Mouse (Mus musculus) G1E (cell line): ENCODE data around the gene Snx25.

Source experiments
- CTCF ChIP-seq: IDR thresholded peaks from 2 replicates; pipeline ENCODE4 v1.5.1; 2012; ENCODE audit warnings: low read depth, low read length, inconsistent platforms, mixed read lengths
- GATA1 ChIP-seq: IDR thresholded peaks from 2 replicates; pipeline ENCODE4 v1.6.1; 2012; ENCODE audit warnings: borderline replicate concordance, low read length, inconsistent platforms, mixed read lengths
- GATA2 ChIP-seq: IDR thresholded peaks from 2 replicates; pipeline ENCODE4 v1.6.1; 2012; ENCODE audit warnings: low read depth, low read length, inconsistent platforms, borderline replicate concordance
- POLR2AphosphoS5 ChIP-seq: IDR thresholded peaks from 2 replicates; pipeline ENCODE4 v1.6.1; 2012; ENCODE audit warnings: low read depth, low read length, inconsistent platforms; ENCODE audit not compliant: insufficient replicate concordance
- TAL1 ChIP-seq: conservative IDR thresholded peaks from 2 replicates; pipeline ENCODE4 v1.6.1; 2012; ENCODE audit warnings: low read depth, low read length, inconsistent platforms, mixed read lengths

DNA sequence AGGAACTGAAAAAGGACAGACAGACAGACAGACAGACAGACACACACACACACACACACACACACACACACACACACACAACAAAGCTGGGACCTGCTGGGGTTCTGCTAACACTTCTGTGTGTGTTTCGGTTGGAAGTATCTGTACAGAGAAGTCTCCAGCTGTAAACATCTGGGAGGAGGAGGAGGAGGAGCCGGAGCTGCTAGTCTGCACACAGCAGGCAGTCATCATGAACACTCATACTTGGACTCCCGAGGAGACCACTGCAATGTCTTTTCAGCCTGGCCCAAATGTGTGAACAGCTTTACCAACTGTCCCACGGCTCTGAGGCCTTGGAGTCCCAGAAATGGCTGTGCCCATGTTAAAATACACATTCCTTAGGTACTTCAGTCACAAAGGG lies 127.6 kb downstream of the Snx25 start:
- no peak for TF ChIP-seq CTCF
- no peak for TF ChIP-seq POLR2AphosphoS5
- no peak for TF ChIP-seq GATA1
- no peak for TF ChIP-seq TAL1
- TF ChIP-seq GATA2, result no peak
